Mouse (Mus musculus): ENCODE data around the gene Zfp664.

- no peak for TF ChIP-seq CTCF (IDR thresholded peaks at IDR 0.05; ENCODE audit: borderline replicate concordance, insufficient read depth, low read depth, low read length)
- TF ChIP-seq POLR2A (IDR thresholded peaks at IDR 0.05; ENCODE audit: borderline replicate concordance, insufficient read depth, low read length), result no peak
These were observed 47.7 kb upstream of the Zfp664 start for GRCm38 (mm10) chr5:124814797-124815196.

Data from cerebellum, adult 2 months (tissue).